Mouse (Mus musculus): ENCODE measurements at regions not wholly inside any gene's neighbourhood (a gene's known extent, or its start where the extent isn't known, plus 50 kb on each side); places are given as distances from the start of the nearest gene placed in this dataset.

GRCm38 (mm10) chr1:136759164-136759563 lies 134.5 kb downstream of the Zfp281 start:
- Histone ChIP-seq H3K27me3 (no peaks in the 10 kb centered on the region), H3K27ac (replicated peaks) (no peak overlapping the region), H3K9me3 (no peaks in the 10 kb centered on the region), H3K4me3 (no peak overlapping the region), H3K36me3 (no peaks in the 10 kb centered on the region), H3K9ac (no peak overlapping the region), H3K4me1 (replicated peaks) (no peaks in the 10 kb centered on the region), H3K4me2 (no peak overlapping the region)
- no peak for ATAC-seq (ENCODE audit: low FRiP score, low read depth)
- 84% methylated on average over 4 of the region's 4 CpGs for WGBS

DNA sequence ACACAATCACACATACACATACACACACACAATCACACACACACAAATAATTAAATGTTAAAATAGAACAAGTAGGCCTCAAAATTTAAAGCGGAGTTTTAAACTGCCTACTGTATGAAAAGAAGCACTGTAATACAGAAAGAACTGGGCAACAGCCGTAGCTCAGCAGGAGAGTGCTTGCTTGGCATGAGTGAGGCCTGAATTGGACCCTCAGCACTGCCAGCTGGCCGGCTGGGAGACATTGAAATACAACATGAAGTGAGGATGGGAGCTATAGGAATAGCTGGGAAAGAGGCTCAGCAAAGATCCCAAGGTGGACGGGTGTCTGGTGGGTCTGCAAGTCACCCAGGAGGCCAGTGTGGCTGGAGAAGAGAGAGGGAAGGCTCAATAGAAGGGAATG lies 136.8 kb downstream of the Zfp281 start:
- 73% methylated on average over 4 of the region's 4 CpGs for WGBS
- H3K27me3 ChIP-seq: no peaks in the 10 kb centered on the region
- H3K9me3 ChIP-seq: no peaks in the 10 kb centered on the region
- H3K36me3 ChIP-seq: no peaks in the 10 kb centered on the region
- H3K4me3 ChIP-seq: no peak overlapping the region
- ATAC-seq (ENCODE audit: low FRiP score, low read depth): no peak
- H3K4me2 ChIP-seq: no peak overlapping the region
- H3K27ac ChIP-seq (replicated peaks): no peak overlapping the region
- H3K4me1 ChIP-seq (replicated peaks): no peaks in the 10 kb centered on the region
- no peak overlapping the region for H3K9ac ChIP-seq

GRCm38 (mm10) chr1:136768969-136769401 lies 144.3 kb downstream of the Zfp281 start:
- no peak overlapping the region for H3K4me3 ChIP-seq
- H3K9ac ChIP-seq: 0 out of 2 replicates have a peak overlapping the region, but pooled peaks have one; percentile 3
- H3K9me3 ChIP-seq: no peaks in the 10 kb centered on the region
- ATAC-seq (ENCODE audit: low FRiP score, low read depth): no peak; the same call in 1 of the 2 replicates
- H3K27me3 ChIP-seq: no peaks in the 10 kb centered on the region
- H3K36me3 ChIP-seq: no peaks in the 10 kb centered on the region
- H3K4me2 ChIP-seq: peak overlapping the region; percentile 32
- peaks cover 12% of the 10 kb centered on the region for H3K4me1 ChIP-seq (replicated peaks)
- no peak overlapping the region for H3K27ac ChIP-seq (replicated peaks)
- under 1% methylated on average over 10 of the region's 10 CpGs for WGBS

DNA sequence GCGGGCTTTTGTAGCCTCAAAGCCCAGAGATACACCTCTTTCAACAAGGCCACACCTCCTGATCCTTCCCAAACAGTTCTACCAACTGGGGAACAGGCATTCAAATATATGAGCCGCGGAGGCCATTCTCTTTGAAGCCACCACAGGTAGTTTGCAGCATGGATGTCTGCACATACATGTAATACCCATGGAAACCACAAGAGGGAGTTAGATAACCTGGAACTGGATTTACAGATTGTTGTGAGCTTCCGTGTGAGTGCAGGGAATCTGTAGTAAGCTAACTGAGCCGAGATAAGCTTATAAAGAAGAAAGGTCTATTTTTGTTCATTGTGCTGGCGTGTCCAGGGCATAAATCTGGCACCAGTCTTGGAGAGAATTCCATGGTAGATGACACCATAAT lies 149.0 kb downstream of the Zfp281 start:
- no peak overlapping the region for H3K27ac ChIP-seq (replicated peaks)
- H3K4me3 ChIP-seq: no peak overlapping the region
- no peak for ATAC-seq (ENCODE audit: low FRiP score, low read depth)
- no peak overlapping the region for H3K9ac ChIP-seq
- no peaks in the 10 kb centered on the region for H3K36me3 ChIP-seq
- peaks cover 24% of the 10 kb centered on the region for H3K4me1 ChIP-seq (replicated peaks)
- H3K27me3 ChIP-seq: 0 out of 2 replicates have a peak, but pooled peaks cover 4% of the 10 kb centered on the region
- 86% methylated on average over 6 of the region's 6 CpGs for WGBS
- H3K9me3 ChIP-seq: no peaks in the 10 kb centered on the region
- no peak overlapping the region for H3K4me2 ChIP-seq

- peak overlapping the region; percentile 12; the same call in 1 of the 2 replicates for H3K4me2 ChIP-seq
- no peak overlapping the region for H3K9ac ChIP-seq
- no peaks in the 10 kb centered on the region for H3K9me3 ChIP-seq
- ATAC-seq (ENCODE audit: low FRiP score, low read depth): no peak
- peaks cover 18% of the 10 kb centered on the region for H3K4me1 ChIP-seq (replicated peaks)
- H3K27ac ChIP-seq (replicated peaks): no peak overlapping the region
- 45% methylated on average over 17 of the region's 17 CpGs for WGBS
- no peak overlapping the region for H3K4me3 ChIP-seq
- H3K27me3 ChIP-seq: peaks cover 7% of the 10 kb centered on the region; the same call in 1 of the 2 replicates
- no peaks in the 10 kb centered on the region for H3K36me3 ChIP-seq
These were observed 151.5 kb downstream of the Zfp281 start for GRCm38 (mm10) chr1:136776211-136776610.

- Histone ChIP-seq H3K4me3 (no peak overlapping the region; the same call in 1 of the 2 replicates), H3K36me3 (no peaks in the 10 kb centered on the region), H3K4me1 (replicated peaks) (peaks cover 30% of the 10 kb centered on the region), H3K9ac (no peak overlapping the region), H3K27ac (replicated peaks) (no peak overlapping the region), H3K9me3 (no peaks in the 10 kb centered on the region), H3K27me3 (peaks cover 7% of the 10 kb centered on the region; the same call in 1 of the 2 replicates), H3K4me2 (peak overlapping the region; percentile 44)
- 15% methylated on average over 20 of the region's 20 CpGs for WGBS
- ATAC-seq (ENCODE audit: low FRiP score, low read depth): no peak
These were observed 152.7 kb downstream of the Zfp281 start for GRCm38 (mm10) chr1:136777263-136777980.

GRCm38 (mm10) chr1:136779384-136779783 lies 154.7 kb downstream of the Zfp281 start:
- Histone ChIP-seq H3K36me3 (no peaks in the 10 kb centered on the region), H3K9me3 (no peaks in the 10 kb centered on the region), H3K4me2 (no peak overlapping the region), H3K27ac (replicated peaks) (no peak overlapping the region), H3K4me3 (no peak overlapping the region), H3K9ac (no peak overlapping the region), H3K4me1 (replicated peaks) (peaks cover 33% of the 10 kb centered on the region), H3K27me3 (peaks cover 9% of the 10 kb centered on the region; the same call in 1 of the 2 replicates)
- 75% methylated on average over 8 of the region's 8 CpGs for WGBS
- no peak for ATAC-seq (ENCODE audit: low FRiP score, low read depth)

GRCm38 (mm10) chr1:136781561-136782025 lies 156.9 kb downstream of the Zfp281 start:
- Histone ChIP-seq H3K9ac (peak overlapping the region; percentile 36), H3K36me3 (no peaks in the 10 kb centered on the region), H3K27me3 (peaks cover 5% of the 10 kb centered on the region; the same call in 1 of the 2 replicates), H3K4me3 (peak overlapping the region; percentile 36), H3K27ac (replicated peaks) (no peak overlapping the region), H3K4me1 (replicated peaks) (peaks cover 30% of the 10 kb centered on the region), H3K4me2 (peak overlapping the region; percentile 70), H3K9me3 (no peaks in the 10 kb centered on the region)
- peak; percentile 66 for ATAC-seq (ENCODE audit: low FRiP score, low read depth)
- WGBS: 10% methylated on average over 18 of the region's 18 CpGs

GRCm38 (mm10) chr1:136782261-136782660 lies 157.6 kb downstream of the Zfp281 start:
- WGBS: 5% methylated on average over 10 of the region's 10 CpGs

GRCm38 (mm10) chr1:136784178-136784577 lies 159.5 kb downstream of the Zfp281 start:
- Histone ChIP-seq H3K4me3 (no peak overlapping the region), H3K9me3 (no peaks in the 10 kb centered on the region), H3K27me3 (peaks cover 7% of the 10 kb centered on the region; the same call in 1 of the 2 replicates), H3K4me1 (replicated peaks) (peaks cover 16% of the 10 kb centered on the region), H3K36me3 (no peaks in the 10 kb centered on the region), H3K27ac (replicated peaks) (no peak overlapping the region), H3K9ac (no peak overlapping the region), H3K4me2 (no peak overlapping the region)
- ATAC-seq (ENCODE audit: low FRiP score, low read depth): no peak
- 74% methylated on average over 9 of the region's 9 CpGs for WGBS

More at GRCm38 (mm10) chr1:136782261-136782660, 157.6 kb downstream of the Zfp281 start:
- Histone ChIP-seq H3K36me3 (no peaks in the 10 kb centered on the region), H3K4me2 (peak overlapping the region; percentile 70), H3K4me1 (replicated peaks) (peaks cover 23% of the 10 kb centered on the region), H3K27ac (replicated peaks) (no peak overlapping the region), H3K4me3 (peak overlapping the region; percentile 36), H3K27me3 (peaks cover 5% of the 10 kb centered on the region; the same call in 1 of the 2 replicates), H3K9me3 (no peaks in the 10 kb centered on the region), H3K9ac (peak overlapping the region; percentile 36; the same call in 1 of the 2 replicates)
- no peak for ATAC-seq (ENCODE audit: low FRiP score, low read depth)

DNA sequence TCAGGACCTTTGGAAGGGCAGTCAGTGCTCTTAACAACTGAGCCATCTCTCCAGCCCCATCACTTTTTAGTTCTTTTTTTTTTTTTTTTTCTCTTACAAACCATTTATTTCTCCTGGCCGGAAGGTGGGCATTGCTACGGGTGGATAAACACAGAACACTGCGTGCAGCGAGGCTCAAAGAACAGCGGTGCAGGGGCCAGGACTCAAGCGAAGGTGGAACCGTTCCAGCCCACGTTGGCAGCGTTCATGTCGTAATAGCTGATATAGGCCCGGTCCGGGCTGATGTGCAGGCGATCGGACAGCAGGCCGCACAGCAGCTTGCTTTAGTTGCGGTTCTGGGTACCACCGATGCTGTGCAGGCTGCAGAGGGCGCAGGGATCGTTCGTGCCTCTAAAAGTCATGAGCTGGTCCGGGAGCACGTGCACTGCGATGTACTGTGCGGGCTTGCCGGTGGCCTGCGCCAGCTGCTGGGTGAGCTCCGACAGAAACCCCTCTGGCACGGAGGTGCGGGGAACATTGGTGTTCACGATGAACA lies 164.3 kb downstream of the Zfp281 start:
- Histone ChIP-seq H3K27me3 (0 out of 2 replicates have a peak, but pooled peaks cover 3% of the 10 kb centered on the region), H3K4me1 (replicated peaks) (no peaks in the 10 kb centered on the region), H3K4me3 (no peak overlapping the region), H3K4me2 (peak overlapping the region; percentile 31), H3K9ac (no peak overlapping the region), H3K9me3 (no peaks in the 10 kb centered on the region), H3K27ac (replicated peaks) (no peak overlapping the region), H3K36me3 (no peaks in the 10 kb centered on the region)
- ATAC-seq (ENCODE audit: low FRiP score, low read depth): no peak
- 53% methylated on average over 30 of the region's 30 CpGs for WGBS

- 92% methylated on average over 1 of the region's 1 CpGs for WGBS
- Histone ChIP-seq H3K4me2 (no peak overlapping the region), H3K27me3 (0 out of 2 replicates have a peak, but pooled peaks cover 3% of the 10 kb centered on the region), H3K9ac (no peak overlapping the region), H3K4me1 (replicated peaks) (no peaks in the 10 kb centered on the region), H3K36me3 (no peaks in the 10 kb centered on the region), H3K27ac (replicated peaks) (no peak overlapping the region), H3K4me3 (no peak overlapping the region), H3K9me3 (no peaks in the 10 kb centered on the region)
- no peak for ATAC-seq (ENCODE audit: low FRiP score, low read depth)
These were observed 166.9 kb downstream of the Zfp281 start for GRCm38 (mm10) chr1:136791641-136792040.
